Mouse (Mus musculus) embryo, embryonic 11.5 days (tissue): ENCODE measurements around the gene Tac2.
A peak's percentile ranks its signal among the peaks of the same experiment; 100 is the strongest.

Source experiments
- DNase-seq: peaks from one replicate; pipeline ENCODE4 v3.0.0-alpha.2; 2012; ENCODE audit warnings: low read depth, low spot score

Gene Tac2

GRCm38 (mm10) chr10:127724178-127724577 is at the start of gene Tac2:
Gene Tac2 (plus strand): TSS chr10:127724478.
- no peak for DNase-seq

- no peak for DNase-seq
Observed at GRCm38 (mm10) chr10:127674794-127675522, 49.3 kb upstream of the Tac2 start.

- no peak for DNase-seq
Observed at GRCm38 (mm10) chr10:127675859-127676398, 48.3 kb upstream of the Tac2 start.

GRCm38 (mm10) chr10:127676691-127677548 is 47.4 kb upstream of the Tac2 start:
- DNase-seq = peak; percentile 97

- peak; percentile 59 for DNase-seq
Observed at GRCm38 (mm10) chr10:127677591-127678336, 46.5 kb upstream of the Tac2 start.

- no peak for DNase-seq
Observed at GRCm38 (mm10) chr10:127679208-127679607, 45.1 kb upstream of the Tac2 start.

GRCm38 (mm10) chr10:127679881-127680280 is 44.4 kb upstream of the Tac2 start:
- DNase-seq = no peak

- no peak for DNase-seq
Observed at GRCm38 (mm10) chr10:127682886-127683285, 41.4 kb upstream of the Tac2 start.

GRCm38 (mm10) chr10:127691053-127691452 is 33.2 kb upstream of the Tac2 start:
- DNase-seq = no peak

- DNase-seq = no peak
Observed at GRCm38 (mm10) chr10:127694636-127695035, 29.6 kb upstream of the Tac2 start.

- no peak for DNase-seq
Observed at GRCm38 (mm10) chr10:127695775-127696174, 28.5 kb upstream of the Tac2 start.

- no peak for DNase-seq
Observed at GRCm38 (mm10) chr10:127698966-127699365, 25.3 kb upstream of the Tac2 start.

GRCm38 (mm10) chr10:127703299-127703698 is 21.0 kb upstream of the Tac2 start:
- DNase-seq = no peak

- DNase-seq = no peak
Observed at GRCm38 (mm10) chr10:127704293-127704692, 20.0 kb upstream of the Tac2 start.

- DNase-seq = no peak
Observed at GRCm38 (mm10) chr10:127704766-127705220, 19.5 kb upstream of the Tac2 start, which contains the start of gene Myo1a. Gene Myo1a (plus strand): TSS chr10:127705170.

- no peak for DNase-seq
Observed at GRCm38 (mm10) chr10:127705783-127706182, 18.5 kb upstream of the Tac2 start.

GRCm38 (mm10) chr10:127707721-127708120 is 16.6 kb upstream of the Tac2 start:
- DNase-seq = no peak

GRCm38 (mm10) chr10:127708850-127709370 is 15.4 kb upstream of the Tac2 start:
- DNase-seq = no peak

- no peak for DNase-seq
Observed at GRCm38 (mm10) chr10:127710331-127710730, 13.9 kb upstream of the Tac2 start.

- no peak for DNase-seq
Observed at GRCm38 (mm10) chr10:127712736-127713135, 11.5 kb upstream of the Tac2 start.

- no peak for DNase-seq
Observed at GRCm38 (mm10) chr10:127721671-127722418, 2.4 kb upstream of the Tac2 start.
